Mouse (Mus musculus): ENCODE results near the gene Arhgef28.

DNA sequence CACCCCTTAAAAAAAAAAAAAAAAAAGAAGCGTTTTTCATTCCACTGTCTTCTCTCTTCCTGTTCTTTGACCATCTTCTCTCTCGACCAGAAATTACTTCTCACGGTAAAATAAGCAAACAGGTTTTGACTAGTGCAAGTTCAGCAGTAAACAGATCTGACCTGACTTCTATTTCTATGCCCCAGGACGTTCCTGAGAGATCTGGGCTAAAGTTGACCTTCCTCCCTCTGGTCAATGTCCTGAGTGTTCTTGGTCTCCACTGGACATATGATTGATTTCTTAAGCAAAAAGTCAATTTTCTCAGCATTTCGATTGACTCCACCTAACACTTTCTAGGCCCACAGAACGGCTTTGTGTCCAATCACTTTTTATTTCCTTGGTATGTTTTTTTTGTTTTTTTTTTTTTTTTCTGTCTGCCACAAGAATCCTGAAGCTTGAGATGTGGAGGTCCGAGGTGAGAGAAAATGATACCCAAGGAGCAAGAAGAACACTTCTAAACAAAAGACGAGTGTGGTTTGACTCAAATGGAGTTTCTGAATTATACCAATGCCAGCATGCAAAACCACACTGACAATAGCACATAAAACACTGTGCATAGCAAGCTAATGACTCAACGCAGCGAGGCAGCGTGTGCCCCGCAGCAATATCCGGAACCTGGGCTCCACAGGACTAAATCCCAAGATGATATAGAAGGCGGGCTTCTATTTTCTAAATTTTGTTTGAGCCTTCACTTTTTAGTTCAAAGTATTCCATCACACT lies 278.7 kb downstream of the Arhgef28 start:
- TF ChIP-seq CTCF (IDR thresholded peaks at IDR 0.05; ENCODE audit: low read depth, low read length) = no peak
- TF ChIP-seq GATA1 (IDR thresholded peaks at IDR 0.05; ENCODE audit: borderline replicate concordance, low read length) = no peak
- TF ChIP-seq POLR2AphosphoS5 (IDR thresholded peaks at IDR 0.05; ENCODE audit: insufficient replicate concordance, low read depth, low read length) = no peak
- TF ChIP-seq TAL1 (conservative IDR thresholded peaks at IDR 0.05; ENCODE audit: low read depth, low read length) = no peak
- TF ChIP-seq GATA2 (IDR thresholded peaks at IDR 0.05; ENCODE audit: borderline replicate concordance, low read depth, low read length) = no peak
